9 mouse cellular contexts compared by ENCODE assay signal in the genomic region with DNA sequence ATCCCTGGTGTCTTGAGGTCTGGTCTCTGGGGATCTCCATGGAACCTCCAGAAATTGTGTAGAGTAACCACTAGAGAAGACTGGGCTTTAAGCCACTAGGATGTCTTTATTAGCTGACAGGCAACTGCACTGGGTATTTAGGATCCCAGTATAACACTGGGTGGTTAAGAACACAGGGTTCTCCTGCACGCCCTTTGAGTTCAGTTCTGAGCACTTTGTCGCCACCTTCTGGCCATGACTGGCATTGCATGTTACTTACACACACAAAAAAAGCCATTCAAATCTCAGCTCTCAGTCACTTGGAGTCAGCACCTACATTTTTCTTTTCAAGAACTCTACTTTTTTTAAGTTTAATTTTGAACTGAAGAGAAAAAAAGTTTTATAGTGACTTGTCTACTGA. TPM values are rescaled to one million over a fixed set of nuclear protein-coding genes. Genes with fewer than 3 reads are reported as not detected.
DNase-seq lines count a peak whose midpoint lies in the region; ATAC-seq lines count a peak whose summit lies in the region.
"Had no signal": no experiment of that assay in that cellular context is flagged by ENCODE, and none has a peak within 500 bp of the region (broad histone marks: within the 10 kb centered on the region; RNA-seq: fewer than 3 reads in every experiment).

No protein-coding gene starts in this region.

- no peak overlapping the region for H3K9ac ChIP-seq in forebrain, embryonic 15.5 days (replicated peaks)
- no peak overlapping the region for H3K9ac ChIP-seq in hindbrain, embryonic 14.5 days
- no peak overlapping the region for H3K9ac ChIP-seq in midbrain, embryonic 14.5 days (replicated peaks; ENCODE audit: low read length)
- H3K9ac ChIP-seq: liver, embryonic 15.5 days had no signal

- no peak overlapping the region for H3K4me2 ChIP-seq in forebrain, embryonic 15.5 days (replicated peaks)
- H3K4me2 ChIP-seq in hindbrain, embryonic 14.5 days (replicated peaks) = no peak overlapping the region
- no peak overlapping the region for H3K4me2 ChIP-seq in midbrain, embryonic 14.5 days (ENCODE audit: low read length)
- H3K4me2 ChIP-seq: liver, embryonic 15.5 days had no signal

- no peaks in the 10 kb centered on the region for H3K4me1 ChIP-seq in forebrain, embryonic 15.5 days
- no peaks in the 10 kb centered on the region for H3K4me1 ChIP-seq in hindbrain, embryonic 14.5 days (replicated peaks; ENCODE audit: control insufficient read depth, insufficient read depth, low read length)
- no peaks in the 10 kb centered on the region for H3K4me1 ChIP-seq in midbrain, embryonic 14.5 days (ENCODE audit: control insufficient read depth, insufficient read depth, low read length)
- H3K4me1 ChIP-seq: liver, embryonic 15.5 days had no signal

- peaks cover 5% of the 10 kb centered on the region; the same call in 1 of the 2 replicates for H3K36me3 ChIP-seq in forebrain, embryonic 15.5 days
- peaks cover 29% of the 10 kb centered on the region for H3K36me3 ChIP-seq in hindbrain, embryonic 14.5 days (replicated peaks; ENCODE audit: control insufficient read depth, insufficient read depth)
- H3K36me3 ChIP-seq in midbrain, embryonic 14.5 days (ENCODE audit: control insufficient read depth, insufficient read depth, low read length) = peaks cover 15% of the 10 kb centered on the region; the same call in 1 of the 2 replicates
- H3K36me3 ChIP-seq: liver, embryonic 15.5 days had no signal

- H3K4me3 ChIP-seq in forebrain, embryonic 15.5 days = no peak overlapping the region
- H3K4me3 ChIP-seq in hindbrain, embryonic 14.5 days (replicated peaks; ENCODE audit: low read length) = no peak overlapping the region
- no peak overlapping the region for H3K4me3 ChIP-seq in midbrain, embryonic 14.5 days (replicated peaks; ENCODE audit: low read depth, low read length)
- H3K4me3 ChIP-seq: liver, embryonic 15.5 days had no signal

- H3K9me3 ChIP-seq in forebrain, embryonic 15.5 days = no peaks in the 10 kb centered on the region
- no peaks in the 10 kb centered on the region for H3K9me3 ChIP-seq in hindbrain, embryonic 14.5 days (ENCODE audit: control insufficient read depth, low read length)
- H3K9me3 ChIP-seq in midbrain, embryonic 14.5 days (ENCODE audit: control insufficient read depth, low read length) = no peaks in the 10 kb centered on the region
- H3K9me3 ChIP-seq: liver, embryonic 15.5 days had no signal

- no peaks in the 10 kb centered on the region for H3K27me3 ChIP-seq in forebrain, embryonic 15.5 days
- no peaks in the 10 kb centered on the region for H3K27me3 ChIP-seq in hindbrain, embryonic 14.5 days (ENCODE audit: control insufficient read depth, insufficient read depth, low read length)
- H3K27me3 ChIP-seq in midbrain, embryonic 14.5 days (ENCODE audit: control insufficient read depth, insufficient read depth, low read length) = no peaks in the 10 kb centered on the region
- H3K27me3 ChIP-seq: liver, embryonic 15.5 days had no signal

- H3K27ac ChIP-seq in forebrain, embryonic 15.5 days (replicated peaks) = no peak overlapping the region
- H3K27ac ChIP-seq in hindbrain, embryonic 14.5 days = no peak overlapping the region
- H3K27ac ChIP-seq in midbrain, embryonic 14.5 days (replicated peaks; ENCODE audit: low read depth, low read length) = no peak overlapping the region
- H3K27ac ChIP-seq: liver, embryonic 15.5 days had no signal

- WGBS in forebrain, embryonic 15.5 days = 7% methylated on average over 2 of the region's 2 CpGs
- 0% methylated on average over 2 of the region's 2 CpGs for WGBS in hindbrain, embryonic 14.5 days
- WGBS in midbrain, embryonic 14.5 days = 4% methylated on average over 2 of the region's 2 CpGs

- DNase-seq in adrenal gland, adult (ENCODE audit: inconsistent age in 2 of 2, low spot score in 1 of 2) = peak; percentile 55 to 84
- no peak for DNase-seq in adrenal gland, adult 8-10 months
- peak; percentile 58 for DNase-seq in c-Kit-positive CD71-positive TER-119-positive erythroid progenitor cells, embryonic 14.5 days (ENCODE audit: low spot score)
- peak; percentile 83 for DNase-seq in hindbrain, embryonic 14.5 days (ENCODE audit: low spot score)
- peak; percentile 34 for DNase-seq in left cerebral cortex, adult 11 months (ENCODE audit: low spot score)
- peak; percentile 86 for DNase-seq in midbrain, embryonic 14.5 days
- peak; percentile 52 for DNase-seq in spleen, adult 12 weeks (ENCODE audit: low spot score)

- 0 out of 2 replicates have a peak, but pooled peaks have one; percentile 55 for ATAC-seq in forebrain, embryonic 15.5 days (replicated peaks)
- peak; percentile 64; the same call in 1 of the 2 replicates for ATAC-seq in hindbrain, embryonic 14.5 days (ENCODE audit: low FRiP score)
- ATAC-seq in midbrain, embryonic 14.5 days (ENCODE audit: low FRiP score, low TSS enrichment) = no peak

RNA-seq across cellular contexts. Expression of a gene that starts 10.3 kb away (rescaled TPM):
- total RNA-seq in adrenal gland, adult 8-10 months (2022) = 10 to 100 TPM; 16.2 to 29.2 (median 18.0) TPM
- 12.2 and 12.6 TPM in 2 replicates for polyA plus RNA-seq in forebrain, embryonic 15.5 days (2015; fragmentation: Nextera tagmentation; extraction: Ambion mirVana)
- polyA plus RNA-seq in hindbrain, embryonic 14.5 days (2014; fragmentation: Nextera tagmentation; extraction: Ambion mirVana) = 8.9 and 10.5 TPM in 2 replicates
- 8.3 and 10.8 TPM in 2 replicates for polyA plus RNA-seq in midbrain, embryonic 14.5 days (2014; fragmentation: Nextera tagmentation; extraction: Ambion mirVana)

RNA-seq across cellular contexts. Expression of a gene that starts 10.3 kb away (rescaled TPM):
- 100 to 1,000 TPM in 3 of 4 experiments, 10 to 100 TPM in 1; 90.4 to 125 (median 114) TPM for total RNA-seq in adrenal gland, adult 8-10 months (2022)
- polyA plus RNA-seq in forebrain, embryonic 15.5 days (2015; fragmentation: Nextera tagmentation; extraction: Ambion mirVana) = 123 and 133 TPM in 2 replicates
- polyA plus RNA-seq in hindbrain, embryonic 14.5 days (2014; fragmentation: Nextera tagmentation; extraction: Ambion mirVana) = 241 and 290 TPM in 2 replicates
- polyA plus RNA-seq in midbrain, embryonic 14.5 days (2014; fragmentation: Nextera tagmentation; extraction: Ambion mirVana) = 129 and 235 TPM in 2 replicates

RNA-seq across cellular contexts. Expression of a gene that starts 27.8 kb away (rescaled TPM):
- 1 to 10 TPM in 1 of 4 experiments, not detected in 3; 1.7 TPM for total RNA-seq in adrenal gland, adult 8-10 months (2022)
- not detected in 2 replicates for polyA plus RNA-seq in forebrain, embryonic 15.5 days (2015; fragmentation: Nextera tagmentation; extraction: Ambion mirVana)
- polyA plus RNA-seq in hindbrain, embryonic 14.5 days (2014; fragmentation: Nextera tagmentation; extraction: Ambion mirVana) = not detected in 2 replicates
- not detected in 2 replicates for polyA plus RNA-seq in midbrain, embryonic 14.5 days (2014; fragmentation: Nextera tagmentation; extraction: Ambion mirVana)
- polyA plus RNA-seq: liver, embryonic 15.5 days had no signal

RNA-seq across cellular contexts. Expression of a gene that starts 44.6 kb away (rescaled TPM):
- total RNA-seq in adrenal gland, adult 8-10 months (2022) = 10 to 100 TPM; 19.4 to 23.1 (median 20.8) TPM
- polyA plus RNA-seq in forebrain, embryonic 15.5 days (2015; fragmentation: Nextera tagmentation; extraction: Ambion mirVana) = 94.1 and 104 TPM in 2 replicates
- polyA plus RNA-seq in hindbrain, embryonic 14.5 days (2014; fragmentation: Nextera tagmentation; extraction: Ambion mirVana) = 116 and 121 TPM in 2 replicates
- polyA plus RNA-seq in midbrain, embryonic 14.5 days (2014; fragmentation: Nextera tagmentation; extraction: Ambion mirVana) = 101 and 124 TPM in 2 replicates

RNA-seq across cellular contexts. Expression of a gene that starts 59.2 kb away (rescaled TPM):
- not detected for total RNA-seq in adrenal gland, adult 8-10 months (2022)
- not detected in 2 replicates for polyA plus RNA-seq in forebrain, embryonic 15.5 days (2015; fragmentation: Nextera tagmentation; extraction: Ambion mirVana)
- polyA plus RNA-seq in hindbrain, embryonic 14.5 days (2014; fragmentation: Nextera tagmentation; extraction: Ambion mirVana) = not detected in 2 replicates
- polyA plus RNA-seq in midbrain, embryonic 14.5 days (2014; fragmentation: Nextera tagmentation; extraction: Ambion mirVana) = not detected in 2 replicates
- polyA plus RNA-seq: liver, embryonic 15.5 days had no signal
